Mouse (Mus musculus): Measurements from ENCODE around the gene Mtmr10.

Gene Mtmr10

GRCm38 (mm10) chr7:64373830-64374562 is 86.5 kb downstream of the Mtmr10 start, which contains the start of gene Fan1:
Fan1 (minus strand) TSS chr7:64374095.
- peak; percentile 90 to 92 for DNase-seq
